Mouse (Mus musculus) forebrain, embryonic 16.5 days (tissue): ENCODE results near the gene Pfkfb2. TPM values are rescaled to one million over a fixed set of nuclear protein-coding genes. Genes with fewer than 3 reads are reported as not detected.

Source experiments
- polyA plus RNA-seq: library from polyadenylated mRNA; unstranded; fragments of >200 nt; fragmentation: Nextera tagmentation; extraction: Ambion mirVana; gene quantifications from 2 replicates; pipeline ENCODE4 v1.2.1, GENCODE M21; 2015

The Pfkfb2 gene
- polyA plus RNA-seq, 1 experiment from 2014 or later: 28.2 TPM

Other genes starting within 250 kb of the Pfkfb2 start
- gene Zp3r, start 99.6 kb downstream of the Pfkfb2 start, polyA plus RNA-seq: not detected in 2 replicates
- gene C4bp, start 67.6 kb downstream of the Pfkfb2 start, polyA plus RNA-seq: not detected in 2 replicates
- gene Gm29427, start 13.5 kb downstream of the Pfkfb2 start, polyA plus RNA-seq: 0.27 TPM in 1 of 2 replicates, not detected in the other
- 18.1 and 18.7 TPM in 2 replicates for gene Yod1, start 11.9 kb downstream of the Pfkfb2 start, polyA plus RNA-seq
- gene AA986860, start 2.7 kb upstream of the Pfkfb2 start, polyA plus RNA-seq: 0.47 and 0.67 TPM in 2 replicates
- gene Fcamr, start 71.6 kb upstream of the Pfkfb2 start, polyA plus RNA-seq: not detected in 2 replicates
- not detected in 2 replicates for gene Pigr, start 97.4 kb upstream of the Pfkfb2 start, polyA plus RNA-seq
- gene Fcmr, start 136.4 kb upstream of the Pfkfb2 start, polyA plus RNA-seq: not detected in 2 replicates
- not detected in 2 replicates for gene Il24, start 158.2 kb upstream of the Pfkfb2 start, polyA plus RNA-seq
- not detected in 2 replicates for gene Il20, start 182.2 kb upstream of the Pfkfb2 start, polyA plus RNA-seq
- not detected in 2 replicates for gene Il19, start 210.9 kb upstream of the Pfkfb2 start, polyA plus RNA-seq